10 mouse cellular contexts compared by ENCODE assay signal in the genomic region with DNA sequence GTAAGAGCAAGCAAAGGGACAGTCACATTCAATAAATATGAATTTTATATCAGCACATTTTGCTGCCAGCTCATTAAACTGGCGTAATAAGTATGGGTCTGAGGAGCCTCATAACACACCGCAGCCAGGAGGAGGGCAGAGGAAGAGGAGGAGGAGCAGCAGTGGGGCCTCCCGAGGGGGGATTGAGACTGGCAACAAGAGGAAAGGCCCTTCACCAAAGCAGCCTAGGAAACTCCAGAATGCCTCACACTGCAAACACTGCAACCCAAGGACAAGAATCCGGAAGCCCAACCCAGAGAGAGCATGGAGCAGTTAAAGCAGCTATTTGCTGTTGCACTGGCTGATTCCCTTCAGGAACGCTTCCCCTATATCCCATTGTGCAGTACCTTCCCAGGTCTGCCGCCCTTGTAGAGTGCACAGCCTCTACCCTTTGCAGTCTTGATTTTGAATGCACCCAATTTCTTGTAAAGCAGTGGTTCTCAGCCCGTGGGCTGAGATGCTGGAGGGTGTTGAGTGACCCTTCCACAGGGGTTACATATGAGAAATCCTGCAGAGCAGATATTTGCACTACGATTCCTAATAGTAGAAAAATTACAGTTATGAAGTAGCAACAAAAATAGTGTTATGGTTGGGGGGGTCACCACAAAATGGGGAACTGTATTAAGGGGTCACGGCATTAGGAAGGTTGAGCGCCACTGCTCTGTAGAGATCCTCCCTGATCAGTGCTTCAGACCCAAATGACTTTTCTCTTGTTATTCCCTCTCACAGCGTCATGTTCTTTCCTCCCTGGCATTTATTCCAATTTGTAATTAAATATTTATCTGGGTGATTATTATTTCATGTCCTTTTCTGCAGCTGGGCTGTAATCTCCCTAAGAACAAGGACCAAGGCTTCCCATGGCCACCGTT.
A peak's percentile ranks its signal among the peaks of the same experiment; 100 is the strongest.
DNase-seq lines count a peak whose midpoint lies in the region; ATAC-seq lines count a peak whose summit lies in the region.
"Had no signal": no experiment of that assay in that cellular context is flagged by ENCODE, and none has a peak within 500 bp of the region (broad histone marks: within the 10 kb centered on the region; RNA-seq: fewer than 3 reads in every experiment).

No protein-coding gene starts in this region.

- H3K4me2 ChIP-seq in embryonic facial prominence, embryonic 11.5 days (ENCODE audit: low read depth, low read length) = no peak overlapping the region
- no peak overlapping the region for H3K4me2 ChIP-seq in kidney, embryonic 15.5 days
- H3K4me2 ChIP-seq in midbrain, embryonic 15.5 days = peak overlapping the region; percentile 23
- H3K4me2 ChIP-seq in liver, embryonic 11.5 days = no peak overlapping the region
- H3K4me2 ChIP-seq: embryonic facial prominence, embryonic 15.5 days had no signal

- intact Hi-C loops in left cerebral cortex, postnatal 14 days (cut with DNase I) = no loop called here
- intact Hi-C loops in left cerebral cortex, postnatal 25 days (cut with DNase I) = no loop called here

- ATAC-seq in embryonic facial prominence, embryonic 11.5 days (replicated peaks; ENCODE audit: insufficient number of reproducible peaks, low FRiP score, low TSS enrichment, low read depth) = 0 out of 2 replicates have a peak, but pooled peaks have one; percentile 52
- ATAC-seq in kidney, embryonic 15.5 days (replicated peaks; ENCODE audit: low FRiP score) = peak; percentile 62; the same call in 1 of the 2 replicates
- ATAC-seq in midbrain, embryonic 15.5 days (replicated peaks) = peak; percentile 92
- ATAC-seq in liver, embryonic 11.5 days (replicated peaks; ENCODE audit: low FRiP score) = no peak; the same call in 1 of the 2 replicates

- H3K36me3 ChIP-seq in embryonic facial prominence, embryonic 11.5 days (replicated peaks; ENCODE audit: control insufficient read depth, insufficient read depth, low read depth, low read length) = no peaks in the 10 kb centered on the region
- no peaks in the 10 kb centered on the region for H3K36me3 ChIP-seq in kidney, embryonic 15.5 days
- no peaks in the 10 kb centered on the region for H3K36me3 ChIP-seq in midbrain, embryonic 15.5 days (replicated peaks)
- H3K36me3 ChIP-seq in liver, embryonic 11.5 days (ENCODE audit: control insufficient read depth, insufficient read depth, low read length) = no peaks in the 10 kb centered on the region
- H3K36me3 ChIP-seq: embryonic facial prominence, embryonic 15.5 days had no signal

- 56% methylated on average over 12 of the region's 12 CpGs for WGBS in embryonic facial prominence, embryonic 11.5 days
- 50% methylated on average over 12 of the region's 12 CpGs for WGBS in kidney, embryonic 15.5 days
- WGBS in midbrain, embryonic 15.5 days = 38% methylated on average over 12 of the region's 12 CpGs
- 58% methylated on average over 12 of the region's 12 CpGs for WGBS in liver, embryonic 11.5 days

- H3K9me3 ChIP-seq in embryonic facial prominence, embryonic 11.5 days (replicated peaks; ENCODE audit: control insufficient read depth, low read length) = no peaks in the 10 kb centered on the region
- no peaks in the 10 kb centered on the region for H3K9me3 ChIP-seq in kidney, embryonic 15.5 days (replicated peaks)
- no peaks in the 10 kb centered on the region for H3K9me3 ChIP-seq in midbrain, embryonic 15.5 days
- no peaks in the 10 kb centered on the region for H3K9me3 ChIP-seq in liver, embryonic 11.5 days (ENCODE audit: control insufficient read depth, low read length)
- H3K9me3 ChIP-seq: embryonic facial prominence, embryonic 15.5 days had no signal

- H3K27me3 ChIP-seq in embryonic facial prominence, embryonic 11.5 days (ENCODE audit: control insufficient read depth, insufficient read depth, low read length) = no peaks in the 10 kb centered on the region
- H3K27me3 ChIP-seq in kidney, embryonic 15.5 days = no peaks in the 10 kb centered on the region
- no peaks in the 10 kb centered on the region for H3K27me3 ChIP-seq in midbrain, embryonic 15.5 days (replicated peaks)
- H3K27me3 ChIP-seq in liver, embryonic 11.5 days (replicated peaks; ENCODE audit: control insufficient read depth, insufficient read depth, low read length) = no peaks in the 10 kb centered on the region
- H3K27me3 ChIP-seq: embryonic facial prominence, embryonic 15.5 days had no signal

- no peaks in the 10 kb centered on the region for H3K4me1 ChIP-seq in embryonic facial prominence, embryonic 11.5 days (ENCODE audit: control insufficient read depth, insufficient read depth, low read length)
- peaks cover under 1% of the 10 kb centered on the region; the same call in 1 of the 2 replicates for H3K4me1 ChIP-seq in kidney, embryonic 15.5 days
- peaks cover 10% of the 10 kb centered on the region; the same call in 1 of the 2 replicates for H3K4me1 ChIP-seq in midbrain, embryonic 15.5 days
- no peaks in the 10 kb centered on the region for H3K4me1 ChIP-seq in liver, embryonic 11.5 days (replicated peaks; ENCODE audit: control insufficient read depth, insufficient read depth, low read length)
- H3K4me1 ChIP-seq: embryonic facial prominence, embryonic 15.5 days had no signal

- H3K4me3 ChIP-seq in embryonic facial prominence, embryonic 11.5 days (ENCODE audit: low read depth, low read length) = no peak overlapping the region
- H3K4me3 ChIP-seq in kidney, embryonic 15.5 days (replicated peaks) = no peak overlapping the region
- H3K4me3 ChIP-seq in midbrain, embryonic 15.5 days = no peak overlapping the region
- H3K4me3 ChIP-seq in liver, embryonic 11.5 days (ENCODE audit: low read depth, low read length) = no peak overlapping the region
- H3K4me3 ChIP-seq: embryonic facial prominence, embryonic 15.5 days had no signal

- DNase-seq in left cerebral cortex, postnatal 14 days (ENCODE audit: low spot score in 2 of 2) = peak; percentile 4 to 8
- DNase-seq in left cerebral cortex, postnatal 25 days (ENCODE audit: low spot score in 2 of 2) = no peak
- DNase-seq in embryonic facial prominence, embryonic 11.5 days (ENCODE audit: low spot score) = peak; percentile 30
- no peak for DNase-seq in thymus, postnatal 10 days (ENCODE audit: low spot score in 2 of 2)
- no peak for DNase-seq in liver, embryonic 11.5 days (ENCODE audit: low spot score)
- no peak for DNase-seq in urinary bladder, adult 2 months (ENCODE audit: low spot score)

- H3K9ac ChIP-seq in embryonic facial prominence, embryonic 11.5 days (replicated peaks; ENCODE audit: low read length) = no peak overlapping the region
- H3K9ac ChIP-seq in kidney, embryonic 15.5 days = no peak overlapping the region
- H3K9ac ChIP-seq in midbrain, embryonic 15.5 days = no peak overlapping the region
- no peak overlapping the region for H3K9ac ChIP-seq in liver, embryonic 11.5 days (ENCODE audit: low read depth, low read length)
- H3K9ac ChIP-seq: embryonic facial prominence, embryonic 15.5 days; liver, embryonic 14.5 days had no signal

- H3K27ac ChIP-seq in embryonic facial prominence, embryonic 11.5 days (replicated peaks; ENCODE audit: low read depth, low read length) = no peak overlapping the region
- H3K27ac ChIP-seq in kidney, embryonic 15.5 days = no peak overlapping the region
- H3K27ac ChIP-seq in midbrain, embryonic 15.5 days = peak overlapping the region; percentile 71
- no peak overlapping the region for H3K27ac ChIP-seq in liver, embryonic 11.5 days (ENCODE audit: low read depth, low read length)
- H3K27ac ChIP-seq: embryonic facial prominence, embryonic 15.5 days; liver, embryonic 14.5 days had no signal

Comparison
In these comparisons a context has a peak if more than half of its experiments do, and no peak if none do; other contexts are left out.
1. DNase-seq: peak in left cerebral cortex, postnatal 14 days (2 of 2) and embryonic facial prominence, embryonic 11.5 days (single experiment); none in left cerebral cortex, postnatal 25 days (0 of 2), thymus, postnatal 10 days (0 of 2), liver, embryonic 11.5 days (single experiment) and urinary bladder, adult 2 months (single experiment).